Mouse (Mus musculus) liver, embryonic 14.5 days (tissue): Measurements from ENCODE around the gene 4930524J08Rik. TPM values are rescaled to one million over a fixed set of nuclear protein-coding genes. Genes with fewer than 3 reads are reported as not detected.

Experiments used
- ATAC-seq: fragments of 200-750 bp; cut with Nextera tagmentation; 2 replicates; pipeline ENCODE4 v1.8.0; 2017; ENCODE audit warnings: moderate number of reproducible peaks, mild to moderate bottlenecking, moderate library complexity; ENCODE audit not compliant: insufficient read depth
- DNase-seq, 3 experiments: peaks; one replicate each; pipeline ENCODE4 v3.0.0-alpha.2; 2012 to 2013; ENCODE audit warnings: low read depth in 3 of 3, low spot score in 3 of 3
- H3K27ac ChIP-seq: fragments of 300-500 bp; sonication (generic); 2 replicates; pipeline ENCODE4 v1.5.1; 2014; ENCODE audit warnings: moderate library complexity, mild to moderate bottlenecking, control low read depth, inconsistent platforms
- H3K27me3 ChIP-seq: fragments of 300-500 bp; sonication (generic); 2 replicates; pipeline ENCODE4 v1.6.1; 2014; ENCODE audit warnings: mild to moderate bottlenecking, low read length, moderate library complexity; ENCODE audit not compliant: control insufficient read depth, insufficient read depth
- H3K36me3 ChIP-seq: fragments of 300-500 bp; sonication (generic); replicated peaks from 2 replicates; pipeline ENCODE4 v1.6.1; 2014; ENCODE audit warnings: low read depth; ENCODE audit not compliant: control insufficient read depth, insufficient read depth
- H3K4me1 ChIP-seq, 2 experiments: fragments of 200-500 bp in 1 of 2; fragments of 300-500 bp in 1 of 2; sonication (generic) in 1 of 2; replicated peaks; 2 replicates each; pipeline ENCODE4 v1.6.1; 2012 to 2014; ENCODE audit warnings: antibody characterized with exemption in 1 of 2, inconsistent platforms in 1 of 2, low read length in 1 of 2; ENCODE audit not compliant: control insufficient read depth in 2 of 2, insufficient read depth in 2 of 2
- H3K4me2 ChIP-seq: fragments of 300-500 bp; sonication (generic); 2 replicates; pipeline ENCODE4 v1.6.1; 2014; ENCODE audit warnings: low read depth, mild to moderate bottlenecking, control low read depth, moderate library complexity
- H3K4me3 ChIP-seq, 2 experiments: fragments of 200-500 bp in 1 of 2; fragments of 300-500 bp in 1 of 2; sonication (generic) in 1 of 2; 2 replicates each; pipeline ENCODE4 v1.5.1; 2012 to 2014; ENCODE audit warnings: low read depth in 2 of 2, low read length in 2 of 2, mild to moderate bottlenecking in 2 of 2, control low read depth in 1 of 2, inconsistent platforms in 1 of 2, moderate library complexity in 1 of 2; ENCODE audit not compliant: insufficient read depth in 1 of 2
- H3K9ac ChIP-seq: fragments of 300-500 bp; sonication (generic); replicated peaks from 2 replicates; pipeline ENCODE4 v1.6.1; 2014; ENCODE audit warnings: mild to moderate bottlenecking, control low read depth, moderate library complexity
- H3K9me3 ChIP-seq: fragments of 300-500 bp; sonication (generic); 2 replicates; pipeline ENCODE4 v1.6.1; 2016; ENCODE audit warnings: low read length, mixed read lengths; ENCODE audit not compliant: control insufficient read depth
- CTCF ChIP-seq: IDR thresholded peaks from 2 replicates; pipeline ENCODE4 v1.5.1; 2016; ENCODE audit warnings: antibody characterized with exemption, low read depth, control low read depth
- EP300 ChIP-seq: IDR thresholded peaks from 2 replicates; pipeline ENCODE4 v1.6.1; 2016; ENCODE audit warnings: antibody characterized with exemption, low read depth
- WGBS: fragments of 180-500 bp; shearing (Covaris S2); extraction: QIAGEN DNeasy Blood & Tissue Kit; methylation state at CpG from one replicate; pipeline ENCODE4 v1.1.7; 2014; ENCODE audit not compliant: insufficient replicate concordance; 5-methylcytosine and 5-hydroxymethylcytosine counted together
- polyA plus RNA-seq, 2 experiments: library from polyadenylated mRNA; depleted of rRNA in 1 of 2; stranded (reverse) in 1 of 2; unstranded in 1 of 2; fragments of >200 nt; fragmentation: Nextera tagmentation in 1 of 2; extraction: Ambion mirVana in 1 of 2; gene quantifications; 2 replicates each; pipeline versions ENCODE4 v1.2.1 to v1.2.3; 2012 to 2014

Gene 4930524J08Rik
- polyA plus RNA-seq, 2 experiments: 0.47 to 2.3 TPM

GRCm38 (mm10) chr5:100003895-100004294, 25.0 kb downstream of the 4930524J08Rik start:
- Histone ChIP-seq H3K4me1 (peaks cover 17 to 24% of the 10 kb centered on the region in 2 experiments), H3K36me3 (no peaks in the 10 kb centered on the region), H3K9me3 (no peaks in the 10 kb centered on the region), H3K4me2 (no peak overlapping the region), H3K9ac (no peak overlapping the region), H3K4me3 (no peak overlapping the region), H3K27me3 (no peaks in the 10 kb centered on the region), H3K27ac (no peak overlapping the region)
- no peak for TF ChIP-seq EP300
- TF ChIP-seq CTCF: no peak
- WGBS: 70% methylated on average over 4 of the region's 4 CpGs
- no peak for DNase-seq
- ATAC-seq: no peak

GRCm38 (mm10) chr5:100005431-100005830, 26.6 kb downstream of the 4930524J08Rik start:
- DNase-seq (peak in 2 of 3 experiments; percentile 22 to 40), ATAC-seq (peak; percentile 79)
- Histone ChIP-seq H3K9me3 (no peaks in the 10 kb centered on the region), H3K9ac (no peak overlapping the region), H3K27ac (no peak overlapping the region), H3K4me1 (peaks cover 17 to 24% of the 10 kb centered on the region in 2 experiments), H3K4me3 (no peak overlapping the region), H3K27me3 (no peaks in the 10 kb centered on the region), H3K4me2 (0 out of 2 replicates have a peak overlapping the region, but pooled peaks have one; percentile 0), H3K36me3 (no peaks in the 10 kb centered on the region)
- WGBS: 28% methylated on average over 3 of the region's 3 CpGs
- TF ChIP-seq CTCF (no peak), EP300 (peak; percentile 23; the same call in 1 of the 2 replicates)

DNA sequence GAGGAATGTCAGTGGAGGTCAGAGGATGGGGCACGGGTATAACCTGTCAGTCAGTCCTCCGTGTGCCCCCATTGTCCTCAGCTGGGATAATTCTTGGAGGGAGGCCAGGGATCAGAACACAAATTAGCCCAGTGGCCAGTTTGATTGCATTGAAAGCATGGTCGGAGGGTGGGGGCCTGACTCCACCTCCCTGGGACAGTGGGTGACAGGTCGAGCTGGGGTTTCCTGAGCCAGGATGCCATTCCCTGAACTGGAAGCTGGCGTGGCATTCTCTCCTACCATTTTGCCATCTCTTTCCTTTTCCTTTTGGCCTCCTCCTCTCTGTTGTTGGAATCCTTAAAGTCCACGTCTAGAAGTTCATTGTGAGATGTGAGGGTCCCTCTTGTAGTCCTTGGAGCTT, 27.0 kb downstream of the 4930524J08Rik start:
- peaks cover 17 to 24% of the 10 kb centered on the region in 2 experiments for H3K4me1 ChIP-seq
- no peak overlapping the region for H3K4me3 ChIP-seq
- H3K4me2 ChIP-seq: 0 out of 2 replicates have a peak overlapping the region, but pooled peaks have one; percentile 0
- no peak overlapping the region for H3K9ac ChIP-seq
- DNase-seq (no peak), ATAC-seq (no peak)
- H3K27me3 ChIP-seq: no peaks in the 10 kb centered on the region
- no peaks in the 10 kb centered on the region for H3K9me3 ChIP-seq
- TF ChIP-seq EP300: no peak
- TF ChIP-seq CTCF: no peak
- WGBS: 65% methylated on average over 6 of the region's 6 CpGs
- no peaks in the 10 kb centered on the region for H3K36me3 ChIP-seq
- H3K27ac ChIP-seq: no peak overlapping the region

DNA sequence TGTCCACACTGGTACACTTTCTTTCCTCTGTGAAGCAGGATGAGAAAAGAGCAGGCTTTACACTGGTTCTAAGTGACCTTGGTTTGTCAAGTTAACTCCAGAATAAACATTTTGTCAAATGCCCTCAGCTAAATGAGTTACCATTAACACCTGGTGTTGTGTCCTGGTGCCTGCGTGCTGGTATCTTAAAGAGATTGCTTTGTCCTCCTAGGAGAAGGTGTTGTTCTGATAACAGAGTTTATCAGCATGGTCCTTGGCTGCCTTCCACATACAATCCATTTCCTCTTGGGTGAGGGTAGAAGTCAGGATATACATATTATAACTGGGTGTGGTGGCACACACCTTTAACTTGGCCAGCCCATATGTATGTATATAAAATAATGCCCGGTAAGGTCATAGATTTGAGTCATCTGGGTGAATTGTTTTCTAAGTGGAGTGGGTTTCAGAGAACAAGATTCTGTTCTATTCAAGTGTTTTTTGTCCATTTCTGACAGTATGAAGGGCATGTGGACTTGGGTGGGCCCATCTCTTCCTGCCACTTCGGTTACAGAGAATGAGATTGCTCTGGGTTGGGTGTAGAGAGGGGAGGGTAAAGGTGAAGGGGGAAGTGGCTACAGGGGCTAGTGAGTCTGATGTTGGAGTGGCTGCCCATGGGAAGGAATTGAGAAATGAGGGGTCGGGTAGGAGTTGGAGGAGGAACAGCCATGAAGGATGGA, 27.6 kb downstream of the 4930524J08Rik start:
- no peak overlapping the region for H3K27ac ChIP-seq
- ATAC-seq: peak; percentile 54; the same call in 1 of the 2 replicates

GRCm38 (mm10) chr5:100007040-100007375, 28.1 kb downstream of the 4930524J08Rik start:
- H3K4me2 ChIP-seq: no peak overlapping the region

More for the DNA sequence above, 27.6 kb downstream of the 4930524J08Rik start:
- Histone ChIP-seq H3K4me3 (no peak overlapping the region), H3K36me3 (no peaks in the 10 kb centered on the region), H3K4me2 (no peak overlapping the region), H3K9ac (no peak overlapping the region), H3K27me3 (no peaks in the 10 kb centered on the region), H3K9me3 (no peaks in the 10 kb centered on the region), H3K4me1 (peaks cover 17 to 24% of the 10 kb centered on the region in 2 experiments)
- 40% methylated on average over 4 of the region's 4 CpGs for WGBS
- peak; percentile 45; the same call in 1 of the 2 replicates for TF ChIP-seq EP300
- no peak for TF ChIP-seq CTCF
- DNase-seq: no peak

More at GRCm38 (mm10) chr5:100007040-100007375, 28.1 kb downstream of the 4930524J08Rik start:
- WGBS: 70% methylated on average over 4 of the region's 4 CpGs
- peaks cover 17 to 24% of the 10 kb centered on the region in 2 experiments for H3K4me1 ChIP-seq
- no peak overlapping the region for H3K9ac ChIP-seq
- no peak overlapping the region for H3K27ac ChIP-seq
- no peaks in the 10 kb centered on the region for H3K36me3 ChIP-seq
- H3K4me3 ChIP-seq: no peak overlapping the region
- no peak for DNase-seq
- ATAC-seq: no peak
- H3K9me3 ChIP-seq: no peaks in the 10 kb centered on the region
- H3K27me3 ChIP-seq: no peaks in the 10 kb centered on the region
- TF ChIP-seq CTCF (peak; percentile 61), EP300 (no peak)
